Mouse (Mus musculus): ENCODE measurements around the gene Hagh. TPM values are rescaled to one million over a fixed set of nuclear protein-coding genes. Genes with fewer than 3 reads are reported as not detected.

The Hagh gene
- polyA plus RNA-seq, 1 experiment from 2014 or later: 28.3 TPM

- ATAC-seq (ENCODE audit: insufficient number of reproducible peaks, insufficient read depth, low FRiP score, low TSS enrichment, low read depth): no peak
- Histone ChIP-seq H3K27ac (no peak overlapping the region), H3K9me3 (no peaks in the 10 kb centered on the region), H3K27me3 (peaks cover 14% of the 10 kb centered on the region), H3K4me2 (peak overlapping the region; percentile 86), H3K36me3 (peaks cover 22% of the 10 kb centered on the region), H3K4me3 (peak overlapping the region; percentile 76), H3K9ac (peak overlapping the region; percentile 73), H3K4me1 (peaks cover 17% of the 10 kb centered on the region)
- WGBS: 1% methylated on average over 20 of the region's 20 CpGs
Observed at GRCm38 (mm10) chr17:24850773-24851127, 10.8 kb downstream of the Hagh start.

- ATAC-seq (ENCODE audit: insufficient number of reproducible peaks, insufficient read depth, low FRiP score, low TSS enrichment, low read depth): no peak
- H3K9ac ChIP-seq: peak overlapping the region; percentile 73; the same call in 1 of the 2 replicates
Observed at GRCm38 (mm10) chr17:24851381-24852125, 11.6 kb downstream of the Hagh start.

DNA sequence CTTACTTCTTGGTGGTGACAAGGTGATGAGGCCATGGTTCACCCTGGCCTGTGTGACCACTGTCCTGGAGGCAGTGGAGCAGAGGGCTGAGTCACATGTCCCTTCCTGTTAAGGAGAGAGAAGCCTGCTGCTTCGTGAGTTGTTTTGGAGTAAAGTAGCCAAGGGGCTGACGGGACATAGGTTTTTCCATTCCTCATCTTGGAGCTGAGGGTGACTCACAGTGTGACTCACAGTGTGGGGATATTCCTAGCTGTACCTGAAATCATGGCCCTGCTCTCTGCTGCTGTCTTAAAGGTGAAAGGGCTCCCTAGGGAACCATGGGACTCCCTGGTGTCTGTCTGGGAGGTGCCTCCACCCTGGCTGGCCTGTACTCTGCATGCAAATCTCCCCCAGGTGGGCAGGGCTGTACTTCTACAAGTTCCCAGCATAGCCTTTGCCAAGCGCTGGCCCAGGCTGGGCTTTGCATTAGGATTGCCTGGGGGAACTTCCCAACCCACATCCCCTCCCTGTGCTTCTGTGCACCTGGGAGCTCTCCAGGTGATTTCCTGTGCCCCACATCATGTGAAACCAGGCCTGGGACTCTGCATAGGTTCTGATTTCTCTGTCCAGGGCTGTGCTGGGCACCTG lies 16.0 kb downstream of the Hagh start:
- Histone ChIP-seq H3K36me3 (peaks cover 50% of the 10 kb centered on the region), H3K9me3 (no peaks in the 10 kb centered on the region), H3K27ac (no peak overlapping the region), H3K4me2 (no peak overlapping the region), H3K9ac (no peak overlapping the region), H3K27me3 (peaks cover 9% of the 10 kb centered on the region), H3K4me3 (no peak overlapping the region), H3K4me1 (peaks cover 9% of the 10 kb centered on the region)
- 73% methylated on average over 3 of the region's 3 CpGs for WGBS
- no peak for ATAC-seq (ENCODE audit: insufficient number of reproducible peaks, insufficient read depth, low FRiP score, low TSS enrichment, low read depth)

More at GRCm38 (mm10) chr17:24851381-24852125, 11.6 kb downstream of the Hagh start:
- Histone ChIP-seq H3K27ac (no peak overlapping the region), H3K4me3 (peak overlapping the region; percentile 76), H3K4me1 (peaks cover 17% of the 10 kb centered on the region), H3K36me3 (peaks cover 30% of the 10 kb centered on the region), H3K4me2 (peak overlapping the region; percentile 86), H3K9me3 (no peaks in the 10 kb centered on the region), H3K27me3 (peaks cover 14% of the 10 kb centered on the region)
- WGBS: 75% methylated on average over 10 of the region's 10 CpGs

GRCm38 (mm10) chr17:24856589-24856988 lies 16.6 kb downstream of the Hagh start:
- Histone ChIP-seq H3K4me3 (no peak overlapping the region), H3K9me3 (no peaks in the 10 kb centered on the region), H3K27ac (no peak overlapping the region), H3K9ac (no peak overlapping the region; the same call in 1 of the 2 replicates), H3K4me1 (peaks cover 2% of the 10 kb centered on the region; the same call in 1 of the 2 replicates), H3K27me3 (peaks cover 3% of the 10 kb centered on the region), H3K36me3 (peaks cover 56% of the 10 kb centered on the region), H3K4me2 (no peak overlapping the region)
- no peak for ATAC-seq (ENCODE audit: insufficient number of reproducible peaks, insufficient read depth, low FRiP score, low TSS enrichment, low read depth)
- WGBS: 89% methylated on average over 13 of the region's 13 CpGs

DNA sequence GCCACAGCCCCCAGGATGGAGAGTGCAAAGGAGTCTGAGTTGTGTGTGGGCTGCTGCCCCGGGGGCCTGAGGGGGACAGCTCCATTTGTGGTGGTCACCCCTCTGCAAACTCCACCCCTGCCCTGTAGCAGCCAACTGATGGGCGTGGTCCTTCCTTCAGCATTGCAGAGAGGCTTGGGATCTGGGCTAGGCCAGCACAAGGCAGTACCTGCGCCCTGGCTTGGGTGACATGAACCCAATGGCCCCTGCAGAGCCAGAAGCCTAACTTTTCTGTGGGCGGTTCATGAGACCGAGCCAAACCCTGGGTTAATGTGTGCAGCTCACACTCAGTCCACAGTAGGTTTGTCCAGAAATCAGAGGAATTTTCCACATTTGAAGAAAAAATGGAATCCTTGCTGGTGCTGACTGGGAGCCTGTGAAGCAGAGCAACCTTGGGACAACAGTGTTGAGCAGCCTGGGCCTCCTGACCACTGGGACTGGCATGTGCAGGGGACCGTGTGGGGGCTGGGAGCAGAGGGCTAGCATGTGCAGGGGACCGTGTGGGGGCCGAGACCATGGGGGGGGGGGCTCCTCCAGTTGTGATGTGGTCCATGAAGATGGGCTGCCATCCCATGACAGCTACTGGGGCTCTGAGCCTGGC lies 18.0 kb downstream of the Hagh start:
- no peak overlapping the region for H3K27ac ChIP-seq
- H3K36me3 ChIP-seq: peaks cover 69% of the 10 kb centered on the region
- ATAC-seq (ENCODE audit: insufficient number of reproducible peaks, insufficient read depth, low FRiP score, low TSS enrichment, low read depth): no peak; the same call in 1 of the 2 replicates
- no peak overlapping the region for H3K4me2 ChIP-seq
- 79% methylated on average over 8 of the region's 8 CpGs for WGBS
- H3K27me3 ChIP-seq: no peaks in the 10 kb centered on the region
- no peak overlapping the region for H3K4me3 ChIP-seq
- no peak overlapping the region for H3K9ac ChIP-seq
- no peaks in the 10 kb centered on the region for H3K4me1 ChIP-seq
- no peaks in the 10 kb centered on the region for H3K9me3 ChIP-seq

- Histone ChIP-seq H3K36me3 (peaks cover 66% of the 10 kb centered on the region), H3K27ac (no peak overlapping the region), H3K9me3 (no peaks in the 10 kb centered on the region), H3K4me3 (no peak overlapping the region), H3K4me1 (no peaks in the 10 kb centered on the region), H3K27me3 (no peaks in the 10 kb centered on the region), H3K4me2 (no peak overlapping the region), H3K9ac (no peak overlapping the region)
- ATAC-seq (ENCODE audit: insufficient number of reproducible peaks, insufficient read depth, low FRiP score, low TSS enrichment, low read depth): no peak
- 89% methylated on average over 6 of the region's 6 CpGs for WGBS
Observed at GRCm38 (mm10) chr17:24858967-24859366, 19.0 kb downstream of the Hagh start.

DNA sequence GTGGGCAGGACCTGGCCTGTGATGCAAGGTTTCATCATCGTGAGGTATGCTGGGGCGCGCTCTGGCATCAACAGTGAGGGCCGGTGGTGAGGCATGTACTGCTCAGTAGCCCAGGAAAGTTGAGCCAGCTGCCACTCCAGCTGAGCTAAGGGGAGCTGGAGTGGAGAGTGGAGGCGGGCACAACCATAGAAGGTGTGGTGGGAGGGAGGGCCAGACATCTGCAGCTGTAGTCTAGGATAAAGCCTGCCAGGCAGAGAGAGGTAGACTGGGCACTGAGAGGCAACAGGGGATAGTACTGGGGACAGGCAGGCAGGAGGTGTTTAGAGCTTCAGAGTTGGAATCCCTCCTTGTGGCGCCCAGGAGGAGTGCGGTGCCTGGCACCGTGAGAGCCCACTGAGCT lies 20.1 kb downstream of the Hagh start:
- WGBS: 90% methylated on average over 8 of the region's 8 CpGs
- no peak overlapping the region for H3K4me3 ChIP-seq
- no peaks in the 10 kb centered on the region for H3K27me3 ChIP-seq
- no peak for ATAC-seq (ENCODE audit: insufficient number of reproducible peaks, insufficient read depth, low FRiP score, low TSS enrichment, low read depth)
- H3K36me3 ChIP-seq: peaks cover 60% of the 10 kb centered on the region
- H3K9ac ChIP-seq: 0 out of 2 replicates have a peak overlapping the region, but pooled peaks have one; percentile 1
- H3K4me1 ChIP-seq: no peaks in the 10 kb centered on the region
- no peak overlapping the region for H3K4me2 ChIP-seq
- no peaks in the 10 kb centered on the region for H3K9me3 ChIP-seq
- no peak overlapping the region for H3K27ac ChIP-seq

GRCm38 (mm10) chr17:24861785-24862184 lies 21.8 kb downstream of the Hagh start:
- no peak overlapping the region for H3K9ac ChIP-seq
- peaks cover 52% of the 10 kb centered on the region for H3K36me3 ChIP-seq
- H3K27me3 ChIP-seq: no peaks in the 10 kb centered on the region
- no peak overlapping the region for H3K4me3 ChIP-seq
- H3K4me2 ChIP-seq: no peak overlapping the region
- H3K9me3 ChIP-seq: no peaks in the 10 kb centered on the region
- no peaks in the 10 kb centered on the region for H3K4me1 ChIP-seq
- H3K27ac ChIP-seq: no peak overlapping the region
- ATAC-seq (ENCODE audit: insufficient number of reproducible peaks, insufficient read depth, low FRiP score, low TSS enrichment, low read depth): no peak
- WGBS: 95% methylated on average over 3 of the region's 3 CpGs

DNA sequence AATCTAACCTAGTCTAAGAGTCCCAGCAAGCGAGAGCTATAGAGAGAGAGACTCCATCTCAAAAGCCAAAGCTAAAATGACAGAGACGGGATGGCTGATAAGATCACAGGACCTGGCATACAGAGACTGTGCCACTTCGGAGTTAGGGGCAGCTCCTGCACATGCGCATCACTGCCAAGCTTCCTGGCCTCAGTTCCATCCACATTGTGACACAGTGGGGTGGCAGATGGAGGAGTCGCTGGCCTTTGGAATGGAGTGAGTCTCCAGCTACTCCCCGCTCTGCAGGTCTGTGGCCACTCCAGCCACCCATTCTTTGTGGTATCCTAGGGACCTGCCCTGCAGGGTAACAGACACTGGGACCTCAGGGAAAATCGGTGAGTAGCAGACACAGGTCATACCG lies 25.8 kb downstream of the Hagh start, which contains the start of gene Igfals:
TSS of gene Igfals (plus strand) at position 222 of the 400 bp plus-strand sequence.
- ATAC-seq (ENCODE audit: insufficient number of reproducible peaks, insufficient read depth, low FRiP score, low TSS enrichment, low read depth): no peak
- H3K9me3 ChIP-seq: no peaks in the 10 kb centered on the region
- WGBS: 84% methylated on average over 8 of the region's 8 CpGs

DNA sequence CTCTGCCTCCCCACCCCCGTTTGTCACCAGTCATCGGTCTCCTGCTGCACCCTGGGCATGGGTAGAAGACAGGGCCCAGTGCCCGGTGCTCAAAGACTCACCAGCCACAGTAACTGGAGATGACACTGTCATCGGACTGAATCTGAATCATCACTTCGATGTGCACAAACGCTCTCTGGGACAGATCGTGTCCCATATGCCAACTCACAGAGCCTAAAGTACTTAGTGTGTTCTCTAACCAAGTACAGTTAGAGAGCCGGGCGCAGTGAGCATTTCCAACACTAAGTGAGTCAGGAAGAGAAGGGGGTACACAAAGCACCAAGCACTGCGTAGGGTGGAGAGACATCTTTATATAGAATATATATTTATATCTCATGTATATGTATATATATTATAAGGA lies 28.0 kb downstream of the Hagh start:
- WGBS: 93% methylated on average over 10 of the region's 10 CpGs
- no peak overlapping the region for H3K27ac ChIP-seq

More for the DNA sequence above, 25.8 kb downstream of the Hagh start, which contains the start of gene Igfals:
- Histone ChIP-seq H3K4me1 (no peaks in the 10 kb centered on the region), H3K4me3 (no peak within 1 kb of the TSS), H3K9ac (0 out of 2 replicates have a peak within 1 kb of the TSS, but pooled peaks have one; percentile 6), H3K36me3 (peaks cover 36% of the 10 kb centered on the region), H3K4me2 (no peak within 1 kb of the TSS), H3K27me3 (no peaks in the 10 kb centered on the region), H3K27ac (no peak within 1 kb of the TSS)

GRCm38 (mm10) chr17:24873695-24874404 lies 33.9 kb downstream of the Hagh start:
- H3K9ac ChIP-seq: no peak overlapping the region
- H3K4me1 ChIP-seq: no peaks in the 10 kb centered on the region
- H3K9me3 ChIP-seq: no peaks in the 10 kb centered on the region
- H3K36me3 ChIP-seq: no peaks in the 10 kb centered on the region
- 52% methylated on average over 4 of the region's 4 CpGs for WGBS
- H3K27me3 ChIP-seq: no peaks in the 10 kb centered on the region
- ATAC-seq (ENCODE audit: insufficient number of reproducible peaks, insufficient read depth, low FRiP score, low TSS enrichment, low read depth): no peak
- no peak overlapping the region for H3K4me2 ChIP-seq
- no peak overlapping the region for H3K27ac ChIP-seq
- H3K4me3 ChIP-seq: no peak overlapping the region

More for the DNA sequence above, 28.0 kb downstream of the Hagh start:
- no peaks in the 10 kb centered on the region for H3K9me3 ChIP-seq
- no peaks in the 10 kb centered on the region for H3K4me1 ChIP-seq
- H3K4me3 ChIP-seq: no peak overlapping the region
- peaks cover 16% of the 10 kb centered on the region for H3K36me3 ChIP-seq
- no peaks in the 10 kb centered on the region for H3K27me3 ChIP-seq
- H3K4me2 ChIP-seq: no peak overlapping the region
- H3K9ac ChIP-seq: no peak overlapping the region
- ATAC-seq (ENCODE audit: insufficient number of reproducible peaks, insufficient read depth, low FRiP score, low TSS enrichment, low read depth): no peak
